Mouse (Mus musculus) thymus, adult 2 months (tissue): ENCODE results near the gene Itpkb.

ENCODE experiments used
- CTCF ChIP-seq: fragments of 200-500 bp; IDR thresholded peaks from 2 replicates; pipeline ENCODE4 v1.5.1; 2012; ENCODE audit warnings: mild to moderate bottlenecking, control low read depth, low read length, moderate library complexity, borderline replicate concordance; ENCODE audit not compliant: control insufficient read depth, poor library complexity, insufficient read depth; ENCODE audit errors: extremely low read depth
- POLR2A ChIP-seq: fragments of 200-500 bp; IDR thresholded peaks from 2 replicates; pipeline ENCODE4 v1.6.1; 2012; ENCODE audit warnings: mild to moderate bottlenecking, low read length, control low read depth, moderate library complexity; ENCODE audit not compliant: control insufficient read depth, poor library complexity, insufficient read depth; ENCODE audit errors: extremely low read depth

GRCm38 (mm10) chr1:180384486-180384885, 54.2 kb downstream of the Itpkb start:
- no peak for TF ChIP-seq CTCF
- no peak for TF ChIP-seq POLR2A
